Mouse (Mus musculus): ENCODE measurements around the gene Tsen15.
"Not testable (repeated sequence)": the region's sequence is repeated elsewhere in the genome, so short reads cannot be mapped to it uniquely, and the experiment has no call there.

The Tsen15 gene

DNA sequence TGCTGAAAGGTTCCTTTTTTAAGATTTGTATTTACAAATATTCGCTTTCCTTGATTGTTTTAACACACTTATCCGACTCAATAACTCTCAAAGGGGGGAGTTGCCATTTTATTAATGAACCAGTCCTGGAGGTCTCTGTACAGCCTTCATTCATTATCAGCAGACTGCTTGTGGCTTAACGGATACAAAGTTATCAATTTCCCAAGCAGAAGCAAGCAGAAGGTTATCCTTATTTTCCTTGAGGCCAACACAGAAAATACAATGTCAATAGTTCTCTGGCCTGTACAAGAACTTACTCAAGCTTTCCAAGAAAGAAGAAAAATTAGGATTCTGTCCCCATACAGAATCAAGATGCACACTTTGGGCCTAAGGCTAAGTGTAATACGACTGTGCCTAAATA lies 795 bp downstream of the Tsen15 start:
- not testable (repeated sequence) for DNase-seq (ENCODE audit: low read depth)

GRCm38 (mm10) chr1:152384589-152384988 lies 1.9 kb downstream of the Tsen15 start:
- DNase-seq (ENCODE audit: low read depth), result no peak

GRCm38 (mm10) chr1:152378311-152378710 lies 8.2 kb downstream of the Tsen15 start:
- no peak for DNase-seq (ENCODE audit: low read depth)

- peak; percentile 76 for DNase-seq (ENCODE audit: low read depth)
Observed at GRCm38 (mm10) chr1:152369139-152369538, 17.3 kb downstream of the Tsen15 start.

DNA sequence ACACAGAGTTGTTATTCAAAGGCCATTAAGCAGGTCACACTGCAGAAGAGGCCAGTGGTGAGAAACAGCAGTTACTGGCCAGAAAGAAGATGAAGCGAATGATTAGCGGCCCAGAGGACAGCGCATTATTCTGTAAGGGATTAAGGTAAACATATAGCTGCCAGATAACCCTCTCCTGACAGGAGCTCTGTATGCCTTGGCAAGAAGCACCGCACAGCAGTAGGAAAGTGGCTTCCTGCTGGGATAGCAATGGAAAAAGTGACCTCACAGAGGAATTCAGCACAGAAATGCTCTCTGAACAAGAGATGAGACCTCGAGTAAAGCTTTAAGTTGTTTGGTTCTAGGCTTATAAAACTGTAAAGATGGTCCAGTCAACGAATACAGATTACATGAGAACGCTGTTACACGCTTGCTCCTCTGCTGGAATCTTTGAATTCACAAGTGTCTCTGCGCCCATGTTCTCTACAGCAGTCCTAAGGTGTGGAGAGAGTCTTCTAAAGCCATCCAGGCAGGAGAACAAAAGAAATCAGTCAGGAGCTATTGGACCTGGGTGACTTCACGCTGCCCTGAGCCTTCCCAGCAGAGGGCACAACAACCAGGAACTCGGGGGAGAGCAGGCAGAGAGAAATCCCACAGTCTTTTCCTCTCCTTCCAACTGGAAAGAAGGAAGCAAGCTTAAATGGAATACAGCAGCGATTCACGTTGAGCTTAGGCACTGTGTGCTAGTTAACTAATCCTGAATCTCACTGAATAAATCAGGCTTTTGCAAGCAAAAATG lies 18.0 kb downstream of the Tsen15 start:
- DNase-seq (ENCODE audit: low read depth), result no peak

DNA sequence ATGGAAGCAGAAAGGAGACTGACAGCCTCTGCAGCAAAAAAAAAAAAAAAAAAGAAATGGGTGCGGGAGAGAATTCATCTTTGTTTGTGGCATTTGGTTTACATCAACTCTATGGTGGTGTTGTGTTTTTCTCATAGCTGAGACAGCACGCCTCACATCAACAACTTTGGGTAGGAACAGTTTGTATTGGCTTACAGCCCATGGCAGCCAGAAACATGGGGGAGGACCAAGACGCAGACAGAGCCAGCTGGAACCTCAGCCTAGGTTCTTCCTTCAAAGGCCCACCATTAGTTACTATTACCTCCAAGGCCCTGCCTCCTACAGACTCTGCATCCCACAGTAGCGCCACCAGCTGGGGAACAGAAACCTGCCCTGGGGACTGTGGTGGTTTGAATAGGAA lies 29.8 kb downstream of the Tsen15 start:
- no peak for DNase-seq (ENCODE audit: low read depth)

DNA sequence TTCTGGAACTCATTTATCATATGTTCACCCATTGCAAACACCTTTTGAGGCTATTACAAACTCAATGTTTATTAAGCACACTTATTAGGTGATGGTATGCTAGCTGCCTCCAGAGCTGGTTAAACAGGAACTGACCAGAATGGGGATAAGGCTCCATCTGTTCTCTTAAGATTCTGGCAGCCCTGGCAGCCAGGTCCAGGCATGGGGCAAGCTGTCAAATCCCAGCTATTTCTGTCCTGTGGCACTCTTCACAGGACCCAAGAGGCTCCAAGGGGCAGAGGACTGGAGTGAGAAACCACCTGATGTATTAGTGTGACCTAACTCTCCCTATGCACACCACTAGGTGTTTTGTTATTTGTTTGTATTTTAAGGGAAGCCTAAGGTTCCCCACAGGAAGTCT lies 38.5 kb downstream of the Tsen15 start:
- no peak for DNase-seq (ENCODE audit: low read depth)

DNA sequence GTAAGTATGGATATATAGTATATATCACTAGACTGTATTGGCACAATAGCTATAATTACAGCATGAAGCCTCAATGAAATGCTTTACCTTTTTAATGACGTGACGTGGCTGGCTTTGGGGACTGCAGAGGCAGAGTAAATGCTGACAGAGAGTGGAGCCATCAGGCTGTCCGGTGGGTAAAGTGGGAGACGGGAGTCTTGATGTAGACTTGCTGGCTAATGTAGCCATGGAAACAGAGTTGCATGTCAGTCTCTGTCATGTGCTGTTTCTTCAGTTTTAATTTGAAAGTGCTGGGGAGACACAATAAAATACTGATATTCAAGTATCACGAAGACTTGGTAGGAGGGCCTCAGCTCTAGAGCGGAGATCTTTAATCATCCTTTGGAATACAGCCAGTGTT lies 62.5 kb downstream of the Tsen15 start:
- no peak for DNase-seq (ENCODE audit: low read depth)
